Mouse (Mus musculus): ENCODE measurements at regions not wholly inside any gene's neighbourhood (a gene's known extent, or its start where the extent isn't known, plus 50 kb on each side); places are given as distances from the start of the nearest gene placed in this dataset.

GRCm38 (mm10) chr3:149324088-149324487, 333.7 kb upstream of the Adgrl2 start:
- dilution Hi-C loops (cut with MboI; ENCODE audit: extremely low pct_ligation_motif_present, extremely low pct_unique_long_range_greater_than_20kb, low sequenced_read_pairs) = no loop called here

GRCm38 (mm10) chr3:149318728-149319127, 328.4 kb upstream of the Adgrl2 start:
- Histone ChIP-seq H3K9me3 (replicated peaks; ENCODE audit: low read length) (peaks cover 2% of the 10 kb centered on the region), H3K9ac (ENCODE audit: insufficient read depth, low read depth) (no peak overlapping the region), H3K4me3 (replicated peaks in 1 of 3; ENCODE audit: low read depth in 2 of 3, low read length in 2 of 3, poor library complexity in 1 of 3) (no peak overlapping the region), H3K36me3 (replicated peaks in 1 of 2; ENCODE audit: control insufficient read depth in 1 of 2, insufficient read depth in 1 of 2, low read length in 1 of 2) (no peaks in the 10 kb centered on the region), H3K27ac (ENCODE audit: insufficient read depth, low read depth) (no peak overlapping the region), H3K79me2 (replicated peaks; ENCODE audit: control insufficient read depth, extremely low read depth, insufficient read depth, poor library complexity, severe bottlenecking) (no peaks in the 10 kb centered on the region), H3K4me1 (ENCODE audit: control insufficient read depth in 1 of 2, insufficient read depth in 2 of 2) (peaks cover 0 to 15% of the 10 kb centered on the region in 2 experiments; a peak in 2 of 4 replicates), H3K27me3 (replicated peaks) (no peaks in the 10 kb centered on the region), H3K4me2 (ENCODE audit: insufficient read depth, low read depth, poor library complexity, severe bottlenecking) (no peak overlapping the region)
- no peak for DNase-seq (ENCODE audit: extremely low read depth)
- TF ChIP-seq JUND (conservative IDR thresholded peaks at IDR 0.05; ENCODE audit: low read depth, low read length) = no peak
- no peak for TF ChIP-seq UBTF (IDR thresholded peaks at IDR 0.05; ENCODE audit: low read depth, low read length)
- TF ChIP-seq RCOR1 (conservative IDR thresholded peaks at IDR 0.05; ENCODE audit: low read depth, low read length) = no peak
- no peak for TF ChIP-seq BHLHE40 (IDR thresholded peaks at IDR 0.05; ENCODE audit: low read depth, low read length)
- TF ChIP-seq HCFC1 (IDR thresholded peaks at IDR 0.05; ENCODE audit: low read depth, low read length) = no peak
- no peak for TF ChIP-seq MAFK (IDR thresholded peaks at IDR 0.05; ENCODE audit: insufficient replicate concordance, low read length)
- in situ Hi-C loops (cut with MboI; ENCODE audit: low pct_ligation_motif_present, low pct_unique_long_range_greater_than_20kb, low sequenced_read_pairs) = no loop called here
- dilution Hi-C loops (cut with MboI; ENCODE audit: extremely low pct_ligation_motif_present, extremely low pct_unique_long_range_greater_than_20kb, low sequenced_read_pairs) = no loop called here

More at GRCm38 (mm10) chr3:149324088-149324487, 333.7 kb upstream of the Adgrl2 start:
- Histone ChIP-seq H3K4me1 (ENCODE audit: control insufficient read depth in 1 of 2, insufficient read depth in 2 of 2) (peaks cover 8 to 53% of the 10 kb centered on the region in 2 experiments), H3K9ac (ENCODE audit: insufficient read depth, low read depth) (no peak overlapping the region), H3K27ac (ENCODE audit: insufficient read depth, low read depth) (no peak overlapping the region), H3K27me3 (replicated peaks) (no peaks in the 10 kb centered on the region), H3K4me3 (replicated peaks in 1 of 3; ENCODE audit: low read depth in 2 of 3, low read length in 2 of 3, poor library complexity in 1 of 3) (no peak overlapping the region), H3K4me2 (ENCODE audit: insufficient read depth, low read depth, poor library complexity, severe bottlenecking) (no peak overlapping the region), H3K9me3 (replicated peaks; ENCODE audit: low read length) (peaks cover 2% of the 10 kb centered on the region), H3K79me2 (replicated peaks; ENCODE audit: control insufficient read depth, extremely low read depth, insufficient read depth, poor library complexity, severe bottlenecking) (no peaks in the 10 kb centered on the region), H3K36me3 (replicated peaks in 1 of 2; ENCODE audit: control insufficient read depth in 1 of 2, insufficient read depth in 1 of 2, low read length in 1 of 2) (no peaks in the 10 kb centered on the region)
- in situ Hi-C loops (cut with MboI; ENCODE audit: low pct_ligation_motif_present, low pct_unique_long_range_greater_than_20kb, low sequenced_read_pairs) = no loop called here
- DNase-seq (ENCODE audit: extremely low read depth) = no peak
- TF ChIP-seq POLR2A (IDR thresholded peaks at IDR 0.05; ENCODE audit: low read depth, low read length) (no peak), UBTF (IDR thresholded peaks at IDR 0.05; ENCODE audit: low read depth, low read length) (no peak), MAFK (IDR thresholded peaks at IDR 0.05; ENCODE audit: insufficient replicate concordance, low read length) (no peak), CHD2 (IDR thresholded peaks at IDR 0.05; ENCODE audit: low read length) (no peak), JUND (conservative IDR thresholded peaks at IDR 0.05; ENCODE audit: low read depth, low read length) (no peak), IRF4 (IDR thresholded peaks at IDR 0.05; ENCODE audit: low read depth, low read length) (no peak), USF1 (IDR thresholded peaks at IDR 0.05; ENCODE audit: low read depth, low read length) (no peak), GABPA (IDR thresholded peaks at IDR 0.05; ENCODE audit: insufficient replicate concordance, low read depth, low read length) (no peak), BHLHE40 (IDR thresholded peaks at IDR 0.05; ENCODE audit: low read depth, low read length) (no peak), PAX5 (IDR thresholded peaks at IDR 0.05; ENCODE audit: low read length) (no peak), ZMIZ1 (IDR thresholded peaks at IDR 0.05; ENCODE audit: low read depth, low read length) (no peak), NELFE (IDR thresholded peaks at IDR 0.05; ENCODE audit: low read depth, low read length) (no peak), MAZ (IDR thresholded peaks at IDR 0.05; ENCODE audit: low read depth, low read length) (no peak), SMC3 (IDR thresholded peaks at IDR 0.05; ENCODE audit: low read depth, low read length) (no peak), ZNF384 (IDR thresholded peaks at IDR 0.05; ENCODE audit: low read depth, low read length) (no peak), JUN (IDR thresholded peaks at IDR 0.05; ENCODE audit: insufficient read depth, low read depth, low read length) (no peak), USF2 (conservative IDR thresholded peaks at IDR 0.05; ENCODE audit: low read depth, low read length) (no peak), E2F4 (IDR thresholded peaks at IDR 0.05; ENCODE audit: insufficient replicate concordance, low read depth, low read length) (no peak), TBP (conservative IDR thresholded peaks at IDR 0.05; ENCODE audit: low read depth, low read length) (no peak)
